Mouse (Mus musculus) MEL (cell line): ENCODE data around the gene Tcf7.

ENCODE experiments used
- CTCF ChIP-seq, 3 experiments: IDR thresholded peaks in 2 of 3; conservative IDR thresholded peaks in 1 of 3; 2 replicates each; pipeline ENCODE4 v1.5.1; 2011 to 2012; ENCODE audit warnings: low read length in 3 of 3, low read depth in 2 of 3, mild to moderate bottlenecking in 2 of 3, improper control_type of control experiment in 1 of 3, inconsistent platforms in 1 of 3, mixed read lengths in 1 of 3, moderate library complexity in 1 of 3; ENCODE audit not compliant: control insufficient read depth in 1 of 3, insufficient read depth in 1 of 3, poor library complexity in 1 of 3, severe bottlenecking in 1 of 3
- EP300 ChIP-seq, 2 experiments: IDR thresholded peaks; 2 replicates each; pipeline ENCODE4 v1.6.1; 2011; ENCODE audit warnings: improper control_type of control experiment in 2 of 2, low read length in 2 of 2, low read depth in 1 of 2, mild to moderate bottlenecking in 1 of 2
- MAFK ChIP-seq: IDR thresholded peaks from 2 replicates; pipeline ENCODE4 v1.6.1; 2011; ENCODE audit warnings: low read depth, mild to moderate bottlenecking, low read length, improper control_type of control experiment, borderline replicate concordance
- MAX ChIP-seq: IDR thresholded peaks from 2 replicates; pipeline ENCODE4 v1.6.1; 2011; ENCODE audit warnings: low read length, improper control_type of control experiment
- POLR2A ChIP-seq, 2 experiments: IDR thresholded peaks; 2 replicates each; pipeline ENCODE4 v1.6.1; 2011 to 2012; ENCODE audit warnings: low read length in 2 of 2, mild to moderate bottlenecking in 2 of 2, control low read depth in 1 of 2, improper control_type of control experiment in 1 of 2, low read depth in 1 of 2, moderate library complexity in 1 of 2; ENCODE audit not compliant: control insufficient read depth in 1 of 2, insufficient read depth in 1 of 2, poor library complexity in 1 of 2
- SIN3A ChIP-seq: IDR thresholded peaks from 2 replicates; pipeline ENCODE4 v1.6.1; 2012; ENCODE audit warnings: low read length, improper control_type of control experiment, inconsistent platforms

GRCm38 (mm10) chr11:52302668-52303067, 19.9 kb upstream of the Tcf7 start:
- TF ChIP-seq POLR2A (IDR thresholded peaks at IDR 0.05; ENCODE audit: control insufficient read depth in 1 of 2, insufficient read depth in 1 of 2, low read depth in 1 of 2, low read length in 2 of 2, poor library complexity in 1 of 2), result no peak
- TF ChIP-seq MAFK, result no peak
- no peak for TF ChIP-seq EP300 (IDR thresholded peaks at IDR 0.05; ENCODE audit: low read depth in 1 of 2, low read length in 2 of 2)
- TF ChIP-seq CTCF (IDR thresholded peaks at IDR 0.05 in 2 of 3, conservative IDR thresholded peaks at IDR 0.05 in 1 of 3; ENCODE audit: control insufficient read depth in 1 of 3, insufficient read depth in 1 of 3, low read depth in 2 of 3, low read length in 3 of 3, poor library complexity in 1 of 3, severe bottlenecking in 1 of 3), result no peak
- no peak for TF ChIP-seq MAX
- TF ChIP-seq SIN3A, result no peak
